Mouse (Mus musculus): ENCODE measurements around the gene Gm4498.
"Not testable (repeated sequence)": the region's sequence is repeated elsewhere in the genome, so short reads cannot be mapped to it uniquely, and the experiment has no call there.

Gm4498 gene

DNA sequence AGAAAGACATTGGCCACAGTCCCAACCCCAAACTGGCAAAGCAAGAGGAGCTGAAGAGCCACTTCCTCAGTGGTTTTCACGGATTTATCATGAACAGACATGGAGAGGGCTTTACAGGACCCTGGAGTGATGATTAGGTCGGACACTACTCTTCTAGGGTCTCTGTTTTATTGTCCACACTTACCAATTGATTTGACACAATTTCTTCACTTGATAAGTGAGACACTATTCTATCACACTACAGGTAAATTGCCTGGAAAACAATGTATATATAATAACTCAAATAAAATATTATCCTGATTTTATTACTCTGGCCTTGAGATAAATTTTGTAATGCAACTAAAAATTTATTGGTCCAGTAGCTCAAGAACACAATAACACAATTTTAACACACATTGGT is at the start of gene Gm4498:
Gm4498 (minus strand) TSS at position 101 of the 400 bp plus-strand sequence.
- DNase-seq (ENCODE audit: low spot score in 2 of 2), result not testable (repeated sequence)

DNA sequence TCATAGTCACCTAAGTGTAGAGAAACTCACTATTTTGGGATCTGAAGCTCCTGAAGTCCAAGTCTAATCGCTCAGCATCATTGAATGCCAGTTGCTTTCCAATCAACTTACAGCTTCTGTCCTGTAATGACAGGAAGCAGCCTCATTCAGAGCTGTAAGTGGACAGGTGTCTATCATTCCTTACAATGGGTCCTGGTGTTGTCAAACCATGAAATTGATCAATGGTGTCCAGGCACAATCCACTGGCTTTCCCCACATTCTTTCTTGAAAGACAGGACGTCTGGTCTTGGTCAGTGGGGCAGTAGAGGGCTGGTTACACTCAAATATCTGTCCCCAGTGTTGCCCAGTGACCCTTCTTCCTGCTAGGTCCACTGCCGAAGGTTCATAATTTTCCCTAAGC is 29.1 kb upstream of the Gm4498 start, which contains the start of gene Gm5890:
Gm5890 (minus strand) TSS at position 101 of the 400 bp plus-strand sequence.
- not testable (repeated sequence) for DNase-seq (ENCODE audit: low spot score in 2 of 2)

DNA sequence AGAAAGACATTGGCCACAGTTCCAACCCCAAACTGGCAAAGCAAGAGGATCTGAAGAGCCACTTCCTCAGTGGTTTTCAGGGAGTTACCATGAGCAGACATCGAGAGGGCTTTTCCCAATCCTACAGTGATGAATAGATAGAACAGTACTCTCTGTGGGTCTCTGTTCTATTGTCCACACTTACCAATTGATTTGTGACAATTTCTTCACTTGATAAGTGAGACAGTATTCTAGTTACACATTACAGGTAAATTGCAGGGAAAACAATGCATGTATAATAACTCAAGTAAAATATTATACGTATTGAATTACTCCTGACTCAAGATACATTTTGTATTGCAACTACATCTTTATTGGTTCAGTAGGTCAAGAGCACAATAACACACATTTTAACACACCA is 28.1 kb downstream of the Gm4498 start, which contains the start of gene Gm6164:
Gm6164 (minus strand) TSS at position 101 of the 400 bp plus-strand sequence.
- not testable (repeated sequence) for DNase-seq (ENCODE audit: low spot score in 2 of 2)

DNA sequence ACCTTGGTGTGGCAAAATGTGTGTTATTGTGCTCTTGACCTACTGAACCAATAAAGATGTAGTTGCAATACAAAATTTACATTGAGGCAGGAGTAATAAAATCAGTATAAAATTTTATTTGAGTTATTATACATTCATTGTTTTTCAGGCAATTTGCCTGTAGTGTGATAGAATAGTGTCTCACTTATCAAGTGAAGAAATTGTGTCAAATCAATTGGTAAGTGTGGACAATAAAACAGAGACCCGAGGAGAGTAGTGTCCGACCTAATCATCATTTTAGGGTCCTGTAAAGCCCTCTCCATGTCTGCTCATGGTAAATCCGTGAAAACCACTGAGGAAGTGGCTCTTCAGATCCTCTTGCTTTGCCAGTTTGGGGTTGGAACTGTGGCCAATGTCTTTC is 40.2 kb downstream of the Gm4498 start, which contains the start of gene Vmn1r95:
Vmn1r95 (plus strand) TSS at position 301 of the 400 bp plus-strand sequence.
- DNase-seq (ENCODE audit: low spot score in 2 of 2), result not testable (repeated sequence)
